Mouse (Mus musculus) c-Kit-positive CD71-negative TER-119-negative erythroid progenitor cells, embryonic 14.5 days (primary cell): Measurements from ENCODE around the gene Hexb.
A peak's percentile ranks its signal among the peaks of the same experiment; 100 is the strongest.

ENCODE experiments used
- DNase-seq: peaks from one replicate; pipeline ENCODE4 v3.0.0-alpha.2; 2013; ENCODE audit warnings: low read depth

Hexb gene

DNA sequence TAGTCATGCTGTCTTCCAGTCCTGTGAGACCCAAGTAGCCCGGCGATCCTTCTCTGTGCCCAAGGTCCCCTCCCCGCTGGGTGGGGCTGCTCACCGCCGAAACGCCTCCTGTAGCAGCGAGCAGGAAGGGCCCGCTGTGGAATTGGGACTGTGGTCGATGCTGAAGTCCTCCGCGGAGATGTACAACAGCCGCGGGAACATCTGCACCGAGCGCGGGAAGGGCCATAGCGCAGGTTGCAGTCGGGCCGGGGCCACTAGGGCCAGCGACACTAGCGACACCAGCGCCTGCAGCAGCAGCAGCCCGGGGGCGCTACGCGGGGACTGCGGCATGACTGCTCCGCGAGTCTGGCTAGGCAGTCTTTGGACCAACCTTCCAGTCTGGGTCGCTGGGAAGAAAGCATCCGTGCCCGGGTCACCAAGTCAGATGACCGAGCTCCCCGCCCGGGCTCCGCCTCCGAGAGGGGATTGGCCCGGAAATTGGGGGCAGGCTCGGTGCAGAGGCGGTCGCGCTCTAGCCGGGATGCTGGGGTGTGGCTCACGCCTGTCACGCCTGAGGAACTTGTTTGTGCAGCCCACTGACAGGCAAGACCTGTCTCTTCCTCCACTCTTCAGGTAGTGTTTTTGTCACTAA is at the start of gene Hexb:
TSS of gene Hexb (minus strand) at position 426 of the 631 bp plus-strand sequence.
- peak; percentile 82 for DNase-seq

DNA sequence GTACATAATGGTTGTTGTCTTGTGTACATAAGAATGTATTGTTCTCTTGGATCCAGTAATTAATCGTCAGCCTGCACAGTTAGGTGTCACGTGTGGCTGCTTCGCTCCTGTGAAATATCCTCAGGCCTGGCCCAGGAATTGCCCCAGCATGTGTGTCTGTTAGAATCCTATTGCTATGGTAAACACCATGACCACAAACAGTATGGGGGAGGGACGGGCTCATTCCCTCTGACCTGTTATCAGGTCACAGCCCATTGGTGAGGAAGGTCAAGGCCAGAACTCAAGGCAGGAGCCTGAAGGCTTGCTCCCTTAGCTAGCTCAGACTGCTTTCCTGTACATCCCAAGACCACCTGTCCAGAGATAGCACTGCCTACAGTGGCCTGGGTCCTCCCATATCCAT is 49.6 kb upstream of the Hexb start:
- DNase-seq: no peak

DNA sequence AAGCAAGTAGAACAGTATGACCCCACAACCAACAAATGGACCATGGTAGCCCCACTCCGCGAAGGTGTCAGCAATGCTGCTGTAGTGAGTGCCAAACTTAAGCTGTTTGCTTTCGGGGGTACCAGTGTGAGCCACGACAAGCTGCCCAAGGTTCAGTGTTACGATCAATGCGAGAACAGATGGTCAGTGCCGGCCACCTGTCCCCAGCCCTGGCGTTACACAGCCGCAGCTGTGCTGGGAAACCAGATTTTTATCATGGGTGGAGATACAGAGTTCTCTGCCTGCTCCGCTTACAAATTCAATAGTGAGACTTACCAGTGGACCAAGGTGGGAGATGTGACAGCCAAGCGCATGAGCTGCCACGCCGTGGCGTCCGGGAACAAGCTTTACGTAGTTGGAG is 48.1 kb upstream of the Hexb start:
- DNase-seq: no peak

DNA sequence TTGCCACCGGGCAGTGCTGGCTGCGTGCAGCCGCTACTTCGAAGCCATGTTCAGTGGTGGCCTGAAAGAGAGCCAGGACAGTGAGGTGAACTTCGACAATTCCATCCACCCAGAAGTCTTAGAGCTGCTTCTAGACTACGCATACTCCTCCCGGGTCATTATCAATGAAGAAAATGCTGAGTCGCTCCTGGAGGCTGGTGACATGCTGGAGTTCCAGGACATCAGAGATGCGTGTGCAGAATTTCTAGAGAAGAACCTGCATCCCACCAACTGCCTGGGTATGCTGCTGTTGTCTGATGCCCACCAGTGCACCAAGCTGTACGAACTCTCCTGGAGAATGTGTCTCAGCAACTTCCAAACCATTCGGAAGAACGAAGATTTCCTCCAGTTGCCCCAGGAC is 47.0 kb upstream of the Hexb start:
- DNase-seq: no peak

DNA sequence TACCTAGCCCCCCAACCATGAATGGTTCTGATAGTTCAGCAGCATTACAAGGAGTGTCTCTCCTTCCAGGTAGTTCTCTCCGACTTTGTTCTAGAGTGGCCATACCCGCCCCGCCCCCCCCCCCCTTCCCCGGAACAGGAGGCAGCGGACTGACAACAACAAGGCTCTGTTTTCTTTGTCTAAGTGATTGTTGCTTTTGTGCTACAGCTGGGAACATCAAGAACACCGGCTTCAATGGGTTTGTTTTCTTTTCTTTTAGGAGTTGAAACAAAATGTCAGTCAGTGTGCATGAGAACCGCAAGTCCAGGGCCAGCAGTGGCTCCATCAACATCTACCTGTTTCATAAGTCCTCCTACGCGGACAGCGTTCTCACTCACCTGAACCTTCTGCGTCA is 46.6 kb upstream of the Hexb start:
- no peak for DNase-seq

DNA sequence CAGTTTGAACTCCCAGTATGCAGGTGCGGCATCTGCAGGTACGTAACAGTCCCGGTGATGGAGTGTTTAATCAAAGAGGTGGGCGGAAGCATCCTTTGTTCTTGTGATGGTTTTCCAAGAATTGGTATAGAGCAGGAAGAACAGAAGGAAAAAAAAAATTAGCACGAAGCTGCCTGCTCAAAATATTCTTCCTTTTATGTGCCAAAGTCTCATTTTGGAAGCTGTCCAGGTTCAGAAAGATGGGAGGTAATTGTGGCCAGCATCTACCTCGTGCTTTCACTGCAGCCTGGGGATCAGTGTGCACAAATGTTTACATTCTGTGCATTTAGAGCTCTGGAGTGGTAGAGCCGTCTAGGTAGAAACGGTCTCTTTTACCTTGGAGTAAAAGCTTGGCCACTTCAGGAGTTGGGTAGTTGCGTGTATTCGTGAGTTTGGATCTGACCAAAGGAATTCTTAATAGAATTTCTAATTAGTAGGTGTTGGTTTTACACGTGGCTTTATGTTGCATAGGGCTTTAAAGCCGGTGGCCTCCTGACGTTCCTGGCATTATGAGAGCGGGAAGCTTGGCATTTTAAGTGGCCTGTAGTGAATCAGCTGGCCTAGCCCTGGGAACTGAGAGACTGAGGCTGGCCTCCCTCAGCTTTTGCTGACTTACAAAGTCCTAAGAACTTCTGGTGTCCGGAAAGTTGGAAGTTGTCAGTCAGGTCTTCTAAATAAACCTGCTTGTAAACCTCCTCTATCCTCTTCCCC is 46.0 kb upstream of the Hexb start:
- no peak for DNase-seq

DNA sequence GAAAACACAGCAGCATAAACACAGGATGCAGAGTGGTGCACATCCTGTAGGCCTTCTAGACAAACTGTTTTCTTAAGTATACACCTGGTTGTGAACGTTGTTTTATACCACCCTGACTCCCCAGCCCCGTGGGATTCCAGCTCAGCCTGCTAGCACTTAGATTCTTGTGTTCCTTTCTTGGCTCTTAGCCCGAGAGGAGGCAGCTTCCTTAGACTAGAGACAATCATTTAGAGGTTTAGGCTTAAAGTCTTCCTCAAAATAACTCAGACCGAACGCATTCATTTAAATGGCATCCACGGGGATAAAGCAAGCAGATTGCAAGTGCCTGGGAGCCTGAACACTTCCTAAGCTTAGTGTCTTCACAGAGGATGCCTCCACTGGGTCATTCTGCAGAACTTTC is 44.6 kb upstream of the Hexb start:
- DNase-seq: no peak

DNA sequence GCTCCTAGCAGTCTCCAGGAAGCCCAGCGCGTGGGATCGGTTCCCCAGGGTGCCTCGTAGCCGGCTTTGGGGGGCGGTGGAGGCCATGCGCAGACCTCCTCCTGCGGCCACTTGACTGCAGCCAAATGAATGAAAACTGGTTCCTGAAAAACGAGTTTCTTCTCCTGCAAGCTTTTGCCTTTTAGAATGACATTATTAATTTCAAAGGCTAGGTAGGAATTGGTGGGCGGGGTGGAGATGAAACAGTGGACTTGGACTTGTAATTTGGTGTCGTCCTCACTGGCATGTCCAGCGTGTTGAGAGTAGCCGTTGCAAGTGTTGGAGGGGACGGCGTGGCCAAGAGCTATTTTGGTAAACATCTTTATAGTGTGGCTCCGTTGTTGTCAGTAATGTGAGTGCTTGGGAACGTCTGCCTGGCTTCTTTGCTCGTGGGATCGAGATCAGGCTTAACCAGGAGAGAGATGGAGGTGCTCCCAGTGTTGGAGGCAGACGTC is 43.7 kb upstream of the Hexb start:
- no peak for DNase-seq

DNA sequence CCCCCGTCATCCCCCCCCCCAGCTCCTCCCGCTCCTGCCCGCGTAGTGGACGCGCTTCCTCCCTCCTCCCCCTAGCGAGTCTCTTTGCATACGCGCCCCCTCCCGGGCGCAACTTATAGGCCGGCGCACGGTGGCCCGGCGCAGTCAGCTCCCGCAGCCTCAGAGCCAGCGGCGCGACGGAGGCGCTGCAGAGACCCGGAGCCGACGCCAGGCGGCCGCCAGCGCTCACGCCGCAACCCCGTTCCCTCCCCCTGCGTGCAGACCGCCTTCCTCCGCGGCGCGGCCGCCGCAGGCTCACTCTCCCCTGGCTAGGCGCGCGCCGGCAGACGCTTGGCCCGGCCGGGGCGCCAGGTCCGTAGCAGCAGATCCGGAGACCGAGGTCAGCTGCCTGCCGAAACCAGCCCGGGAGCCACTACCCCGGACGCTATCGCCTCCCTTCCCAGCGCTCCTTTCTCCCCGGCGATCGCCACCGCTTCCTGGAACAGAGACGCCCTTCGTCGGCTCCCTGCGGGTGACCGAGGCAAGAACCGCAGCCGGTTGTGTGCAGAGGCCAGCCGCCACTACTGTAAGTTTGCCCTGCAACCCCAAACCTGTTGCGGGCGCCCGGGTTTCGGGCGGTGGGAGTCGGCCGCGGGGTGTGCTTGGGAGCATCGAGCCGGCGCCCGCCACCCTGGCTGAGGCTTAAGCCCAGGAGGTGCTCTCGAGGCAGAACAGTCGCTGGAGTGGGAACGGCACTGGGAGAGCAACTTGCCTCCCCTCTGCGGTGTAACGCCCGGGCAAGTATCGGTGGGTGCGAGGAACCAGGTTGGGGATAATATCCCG is 43.0 kb upstream of the Hexb start, which contains the start of gene Enc1:
TSS of gene Enc1 (plus strand) at position 141 of the 822 bp plus-strand sequence.
- DNase-seq: peak; percentile 84

DNA sequence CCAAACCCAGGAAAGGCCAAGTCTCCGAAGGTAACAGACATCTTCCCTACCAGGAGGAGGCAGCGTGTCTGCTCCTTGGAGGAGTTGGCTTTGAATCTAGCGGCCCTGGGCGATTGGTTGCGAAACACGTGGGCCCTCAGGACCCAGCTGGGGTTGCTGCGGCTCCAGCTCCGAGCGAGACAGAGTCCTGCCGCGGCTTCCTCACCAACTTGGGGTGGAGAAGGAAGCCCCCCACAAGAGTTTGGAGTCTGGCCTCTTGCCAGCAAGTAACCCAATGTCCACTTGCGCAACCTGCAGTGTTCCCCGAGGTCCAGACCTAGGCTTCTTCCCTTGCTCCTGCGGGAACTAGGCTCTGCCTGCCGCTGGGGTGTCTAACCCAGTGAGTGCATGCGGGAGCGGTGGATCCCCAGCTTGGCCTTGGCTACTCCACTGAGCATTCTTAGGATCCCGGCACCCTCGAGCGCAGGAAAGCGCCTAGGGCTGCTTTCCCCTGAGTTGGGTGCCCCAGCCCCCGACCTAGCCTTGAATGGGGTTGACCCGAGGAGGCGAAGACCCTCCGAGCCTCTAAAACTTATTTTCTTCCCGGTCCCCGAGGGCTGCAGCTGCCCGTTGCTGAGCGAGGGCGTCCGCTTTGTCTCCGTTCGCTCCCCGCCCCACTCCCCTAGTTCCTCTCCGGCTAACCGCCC is 42.3 kb upstream of the Hexb start:
- DNase-seq: peak; percentile 61

DNA sequence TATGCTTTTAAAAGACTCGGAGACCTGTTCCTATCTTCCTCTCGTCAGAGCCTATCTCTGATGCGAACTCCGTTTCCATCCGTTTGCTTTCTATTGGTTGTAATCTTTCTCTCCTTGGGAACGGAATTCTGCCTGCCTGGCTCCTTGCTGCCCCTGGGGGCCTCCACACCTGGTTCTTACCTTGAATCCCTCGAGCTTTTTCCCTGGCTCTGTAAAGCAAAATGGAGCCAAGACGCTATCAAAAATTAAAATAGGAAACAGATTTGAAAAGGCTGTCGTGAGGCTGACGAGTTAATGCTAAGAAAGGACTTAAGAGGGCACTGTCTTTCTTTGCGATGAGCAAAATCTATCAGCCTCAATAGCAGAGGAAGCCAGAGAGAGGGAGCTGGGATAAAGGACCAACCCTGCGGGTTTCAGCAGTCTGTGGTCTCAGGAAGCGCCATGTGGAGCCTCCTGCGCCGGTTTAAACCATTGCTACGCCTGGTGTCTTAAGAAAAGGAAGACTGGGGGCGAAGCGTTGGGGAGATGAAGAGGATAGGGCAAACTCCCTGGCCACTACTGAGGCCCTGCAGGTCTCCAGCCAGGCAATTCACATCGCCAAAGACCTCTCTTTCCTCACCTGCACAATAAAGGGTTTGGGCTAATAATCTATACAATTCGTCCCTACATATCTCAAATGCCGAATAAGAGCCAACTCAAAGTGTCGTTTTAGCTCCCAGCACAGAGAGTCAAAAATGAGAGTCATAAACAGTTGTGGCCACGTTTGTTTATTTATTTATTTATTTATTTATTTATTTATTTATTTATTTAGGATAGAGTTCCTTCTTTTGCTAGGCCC is 41.4 kb upstream of the Hexb start:
- no peak for DNase-seq

DNA sequence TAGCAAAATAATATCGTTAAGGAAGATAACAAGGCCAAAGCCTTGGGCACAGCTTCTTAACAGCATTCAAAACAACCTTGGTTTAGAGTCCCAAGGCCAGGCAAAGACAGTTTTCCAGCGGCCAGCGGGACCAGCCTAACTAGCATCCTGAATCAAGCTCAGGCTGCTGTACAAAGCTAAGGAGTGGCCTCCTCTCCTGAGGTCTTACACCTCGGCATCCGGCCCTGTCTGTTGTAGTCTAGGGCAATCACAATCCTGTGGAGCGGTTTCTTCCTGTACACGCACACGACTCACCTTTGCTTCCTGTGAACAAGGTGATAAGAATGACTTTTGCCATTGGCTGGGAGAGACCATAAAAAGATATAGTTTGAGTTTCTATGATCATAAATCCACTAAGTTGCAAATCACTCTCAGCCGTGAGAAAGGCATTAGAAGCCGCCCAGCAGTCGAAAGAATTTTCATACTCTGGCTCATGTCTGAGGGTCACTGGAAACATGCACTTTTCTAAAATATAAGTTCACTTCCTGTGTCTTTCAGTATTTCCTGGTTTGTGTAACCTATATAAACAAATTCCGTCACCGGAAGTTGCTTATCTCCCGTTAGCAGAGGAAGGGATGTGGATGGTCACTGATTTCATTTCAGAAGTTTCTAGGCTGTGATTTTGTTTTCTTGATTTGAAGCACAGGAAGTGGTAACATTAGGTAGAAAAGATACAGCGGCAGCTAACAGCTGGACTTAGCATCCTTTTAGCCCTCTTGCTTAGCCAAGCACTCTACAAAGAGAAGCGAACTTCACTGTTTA is 40.2 kb upstream of the Hexb start:
- no peak for DNase-seq

DNA sequence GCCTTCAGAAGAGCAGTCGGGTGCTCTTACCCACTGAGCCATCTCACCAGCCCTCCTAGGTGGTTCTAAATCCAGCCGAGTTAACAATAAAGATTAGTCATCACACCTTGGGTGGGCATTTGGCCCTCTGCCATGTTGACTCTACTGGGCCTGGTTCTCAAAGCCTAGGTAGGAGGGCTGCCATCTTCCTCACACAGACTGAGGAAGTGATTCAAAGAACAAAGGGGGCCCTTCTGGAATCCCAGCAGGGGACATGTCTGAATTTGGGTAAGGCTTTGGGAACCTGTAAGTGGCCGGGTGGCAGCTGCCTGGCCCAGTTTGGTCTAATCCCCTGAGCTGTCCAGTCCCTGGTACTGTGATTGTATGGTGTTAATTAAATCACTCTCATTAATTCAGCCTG is 39.5 kb upstream of the Hexb start:
- DNase-seq: no peak

DNA sequence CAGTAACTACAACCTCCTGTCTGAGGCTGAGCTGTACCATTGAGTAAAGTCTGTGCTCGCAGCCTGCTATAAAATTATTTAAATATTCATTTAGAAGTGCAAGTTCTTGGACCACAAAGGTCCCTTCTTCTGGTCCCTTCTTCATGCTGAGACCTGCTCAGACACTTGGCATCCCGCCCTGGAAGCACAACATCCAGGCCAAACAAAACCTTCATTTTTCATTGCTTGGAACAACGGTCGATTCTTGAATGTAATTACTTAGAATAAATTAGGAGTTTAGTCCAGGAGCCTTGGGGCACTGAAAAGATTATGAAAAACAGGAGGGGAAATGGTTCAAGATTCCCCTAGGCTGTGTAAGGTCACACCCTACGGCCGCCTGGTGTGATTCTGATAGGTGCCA is 37.8 kb upstream of the Hexb start:
- no peak for DNase-seq

DNA sequence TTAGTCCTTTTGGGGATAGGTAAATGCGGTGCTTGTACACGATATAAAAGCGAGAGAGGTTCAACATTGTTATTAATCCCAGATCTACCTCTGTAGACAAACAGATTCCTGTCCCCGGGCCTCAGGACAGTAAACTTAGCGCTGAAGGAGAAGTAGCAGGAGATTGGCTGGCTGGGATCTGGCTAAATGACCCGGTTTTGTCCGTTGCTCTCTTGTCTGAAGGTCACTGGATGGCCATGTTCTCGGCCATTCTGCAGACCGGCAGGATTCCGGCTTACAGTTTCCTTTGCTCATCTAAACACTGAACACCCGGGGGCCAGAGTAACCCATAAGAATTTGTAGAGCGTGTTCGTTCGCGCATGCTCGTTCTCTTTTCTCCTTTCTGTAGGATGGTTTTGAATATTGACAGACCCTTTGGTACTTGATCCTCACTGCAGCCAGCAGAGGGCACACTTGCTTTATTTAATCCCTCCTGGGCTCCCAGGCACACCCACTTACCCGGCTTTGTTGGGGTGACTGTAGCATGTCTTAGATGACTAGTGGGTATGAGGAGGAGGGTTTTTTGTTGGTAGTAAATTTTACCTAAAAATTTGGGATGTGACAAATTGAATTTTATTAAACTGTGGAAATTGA is 36.7 kb upstream of the Hexb start:
- peak; percentile 80 for DNase-seq

DNA sequence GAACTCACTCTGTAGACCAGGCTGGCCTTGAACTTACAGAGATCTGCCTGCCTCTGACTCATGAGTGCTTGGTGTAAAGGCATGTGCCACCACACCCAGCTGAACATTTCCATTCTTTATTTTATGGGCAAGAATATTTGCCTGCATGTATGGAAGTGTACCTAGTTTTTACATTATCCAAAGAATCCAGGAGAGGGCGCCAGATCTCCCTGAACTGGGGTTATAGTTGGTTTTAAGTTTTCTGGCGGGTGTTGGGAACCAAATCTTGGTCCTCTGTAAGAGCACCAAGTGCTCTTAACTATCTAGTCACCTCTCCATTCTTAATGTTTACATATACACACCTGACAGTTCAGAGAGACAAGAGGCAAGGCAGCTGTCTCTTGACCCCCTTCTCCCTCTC is 34.9 kb upstream of the Hexb start:
- DNase-seq: no peak

DNA sequence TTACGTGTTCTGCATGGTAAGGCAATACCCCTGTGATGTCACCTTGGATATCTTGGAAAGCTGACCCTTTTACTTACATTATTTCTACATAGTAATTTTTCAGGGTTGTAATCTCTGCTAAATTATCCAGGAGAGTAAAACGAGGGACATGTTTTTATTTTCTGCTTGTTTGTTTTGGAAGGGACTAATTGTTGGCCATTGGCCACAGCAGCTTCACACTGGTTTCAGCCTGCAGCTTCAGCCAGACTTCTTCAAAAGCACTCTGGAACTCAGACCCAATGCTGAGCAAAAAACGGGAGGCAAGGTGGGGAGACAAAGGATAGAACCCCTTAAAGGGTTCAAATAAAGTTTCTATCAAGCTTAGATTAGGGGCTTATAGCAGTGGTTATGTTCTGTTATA is 31.9 kb upstream of the Hexb start:
- DNase-seq: no peak

DNA sequence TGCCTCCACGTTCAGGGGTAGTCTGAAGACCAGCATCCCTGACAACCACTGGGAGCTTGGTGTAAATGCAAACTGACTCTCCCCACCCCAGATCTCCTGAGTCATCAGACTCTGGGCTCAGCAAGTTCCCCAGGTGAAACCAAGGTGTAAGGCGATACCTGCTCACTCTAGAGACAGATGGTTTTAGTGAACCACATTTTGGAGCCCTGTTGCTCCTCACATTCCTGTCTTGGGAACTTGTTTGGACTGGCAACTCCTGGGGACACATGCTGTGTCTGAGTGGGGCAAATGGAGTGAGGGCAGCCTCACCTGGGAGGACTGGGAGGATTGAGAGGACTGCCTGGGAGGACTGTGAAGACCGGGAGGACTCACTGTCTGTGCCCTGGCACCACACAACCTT is 29.6 kb upstream of the Hexb start:
- no peak for DNase-seq

DNA sequence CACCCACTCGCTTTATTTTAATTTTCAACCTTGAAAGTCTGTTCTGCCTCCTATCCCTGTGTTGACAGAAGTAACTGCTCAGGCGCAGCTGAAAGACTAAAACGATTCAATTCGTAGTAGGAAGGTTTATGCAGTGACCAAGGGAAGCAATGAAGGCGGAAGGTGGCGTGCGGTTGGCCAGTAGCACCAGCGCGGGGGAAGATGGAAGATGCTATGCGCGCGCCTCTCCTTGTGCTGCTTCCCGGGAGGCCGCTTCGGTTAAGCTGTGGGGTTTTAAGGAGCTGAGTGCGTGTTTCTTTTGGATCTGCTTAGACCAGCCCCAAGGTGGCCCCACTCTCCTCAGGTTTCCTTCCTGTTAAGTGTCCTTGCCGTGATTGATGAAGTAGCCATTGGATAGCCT is 27.0 kb upstream of the Hexb start:
- DNase-seq: no peak
